Mouse (Mus musculus) heart, embryonic 10.5 days (tissue): ENCODE data around the gene Atp13a5. TPM values are rescaled to one million over a fixed set of nuclear protein-coding genes. Genes with fewer than 3 reads are reported as not detected.

Experiments
- DNase-seq: peaks from one replicate; pipeline ENCODE4 v3.0.0-alpha.2; 2017; ENCODE audit warnings: low spot score
- H3K27ac ChIP-seq: fragments of 300-500 bp; sonication (generic); 2 replicates; pipeline ENCODE4 v1.5.1; 2016; ENCODE audit warnings: mild to moderate bottlenecking
- H3K27me3 ChIP-seq: fragments of 300-500 bp; sonication (generic); 2 replicates; pipeline ENCODE4 v1.6.1; 2016; ENCODE audit warnings: mild to moderate bottlenecking; ENCODE audit not compliant: poor library complexity, insufficient read depth, severe bottlenecking
- H3K36me3 ChIP-seq: fragments of 300-500 bp; sonication (generic); 2 replicates; pipeline ENCODE4 v1.6.1; 2016; ENCODE audit warnings: mild to moderate bottlenecking, moderate library complexity
- H3K4me1 ChIP-seq: fragments of 300-500 bp; sonication (generic); 2 replicates; pipeline ENCODE4 v1.6.1; 2016; ENCODE audit warnings: mild to moderate bottlenecking
- H3K4me3 ChIP-seq: fragments of 300-500 bp; sonication (generic); 2 replicates; pipeline ENCODE4 v1.5.1; 2016; ENCODE audit warnings: mild to moderate bottlenecking, moderate library complexity
- H3K9me3 ChIP-seq: fragments of 300-500 bp; sonication (generic); 2 replicates; pipeline ENCODE4 v1.6.1; 2016; ENCODE audit warnings: mild to moderate bottlenecking, moderate library complexity
- WGBS: fragments of 180-500 bp; shearing (Covaris S2); methylation state at CpG from one replicate; pipeline ENCODE4 v1.1.7; 2016; 5-methylcytosine and 5-hydroxymethylcytosine counted together
- polyA plus RNA-seq: library from polyadenylated mRNA; unstranded; fragments of >200 nt; fragmentation: Nextera tagmentation; extraction: Ambion mirVana; gene quantifications from 2 replicates; pipeline ENCODE4 v1.2.1, GENCODE M21; 2016

Gene Atp13a5
- polyA plus RNA-seq, 1 experiment from 2014 or later = not detected

GRCm38 (mm10) chr16:29195156-29195555 is 183.4 kb downstream of the Atp13a5 start:
- no peak overlapping the region for H3K4me3 ChIP-seq
- H3K4me1 ChIP-seq = peaks cover 23% of the 10 kb centered on the region
- no peaks in the 10 kb centered on the region for H3K27me3 ChIP-seq
- 88% methylated on average over 1 of the region's 1 CpGs for WGBS
- H3K36me3 ChIP-seq = no peaks in the 10 kb centered on the region
- no peak for DNase-seq
- H3K27ac ChIP-seq = no peak overlapping the region
- H3K9me3 ChIP-seq = no peaks in the 10 kb centered on the region

- Histone ChIP-seq H3K9me3 (no peaks in the 10 kb centered on the region), H3K27me3 (no peaks in the 10 kb centered on the region), H3K27ac (no peak overlapping the region), H3K4me1 (peaks cover 19% of the 10 kb centered on the region), H3K4me3 (no peak overlapping the region), H3K36me3 (no peaks in the 10 kb centered on the region)
- DNase-seq = no peak
- WGBS = 86% methylated on average over 4 of the region's 4 CpGs
These were observed 184.6 kb downstream of the Atp13a5 start for GRCm38 (mm10) chr16:29193981-29194380.

GRCm38 (mm10) chr16:29192911-29193310 is 185.6 kb downstream of the Atp13a5 start:
- Histone ChIP-seq H3K9me3 (no peaks in the 10 kb centered on the region), H3K4me3 (no peak overlapping the region), H3K27me3 (no peaks in the 10 kb centered on the region), H3K36me3 (no peaks in the 10 kb centered on the region), H3K27ac (no peak overlapping the region), H3K4me1 (peaks cover 8% of the 10 kb centered on the region)
- WGBS = 29% methylated on average over 5 of the region's 5 CpGs
- no peak for DNase-seq

Other genes starting within 250 kb of the Atp13a5 start
- gene Hrasls, start 169.0 kb downstream of the Atp13a5 start, polyA plus RNA-seq = 4.5 and 7.5 TPM in 2 replicates
- 0.07 and 0.11 TPM in 2 replicates for gene Atp13a4, start 166.1 kb upstream of the Atp13a5 start, polyA plus RNA-seq
- 41.5 and 50.9 TPM in 2 replicates for gene Opa1, start 200.6 kb upstream of the Atp13a5 start, polyA plus RNA-seq